Mouse (Mus musculus) forebrain, embryonic 15.5 days (tissue): ENCODE data around the gene Zfp566. TPM values are rescaled to one million over a fixed set of nuclear protein-coding genes. Genes with fewer than 3 reads are reported as not detected.

Experiments
- ATAC-seq: fragments of 200-750 bp; cut with Nextera tagmentation; replicated peaks from 2 replicates; pipeline ENCODE4 v1.8.0; 2017; ENCODE audit warnings: mild to moderate bottlenecking, moderate TSS enrichment, moderate library complexity
- H3K27ac ChIP-seq: fragments of 300-500 bp; sonication (generic); replicated peaks from 2 replicates; pipeline ENCODE4 v1.5.1; 2015; ENCODE audit warnings: mild to moderate bottlenecking, inconsistent platforms
- H3K27me3 ChIP-seq: fragments of 300-500 bp; sonication (generic); 2 replicates; pipeline ENCODE4 v1.6.1; 2015; ENCODE audit warnings: inconsistent platforms
- H3K36me3 ChIP-seq: fragments of 300-500 bp; sonication (generic); 2 replicates; pipeline ENCODE4 v1.6.1; 2015; ENCODE audit warnings: mild to moderate bottlenecking, inconsistent platforms
- H3K4me1 ChIP-seq: fragments of 300-500 bp; sonication (generic); 2 replicates; pipeline ENCODE4 v1.6.1; 2015; ENCODE audit warnings: inconsistent platforms
- H3K4me2 ChIP-seq: fragments of 300-500 bp; sonication (generic); replicated peaks from 2 replicates; pipeline ENCODE4 v1.6.1; 2015; ENCODE audit warnings: mild to moderate bottlenecking, inconsistent platforms
- H3K4me3 ChIP-seq: fragments of 300-500 bp; sonication (generic); 2 replicates; pipeline ENCODE4 v1.5.1; 2015; ENCODE audit warnings: mild to moderate bottlenecking, inconsistent platforms
- H3K9ac ChIP-seq: fragments of 300-500 bp; sonication (generic); replicated peaks from 2 replicates; pipeline ENCODE4 v1.6.1; 2015; ENCODE audit warnings: mild to moderate bottlenecking, inconsistent platforms
- H3K9me3 ChIP-seq: fragments of 300-500 bp; sonication (generic); 2 replicates; pipeline ENCODE4 v1.6.1; 2016; ENCODE audit warnings: inconsistent platforms
- WGBS: fragments of 180-500 bp; shearing (Covaris S2); methylation state at CpG from one replicate; pipeline ENCODE4 v1.1.7; 2015; ENCODE audit warnings: mixed read lengths; 5-methylcytosine and 5-hydroxymethylcytosine counted together
- microRNA-seq: library from miRNA; unstranded; fragments of <30 nt; microRNA quantifications from one replicate; pipeline ENCODE4, GENCODE M21; 2016
- polyA plus RNA-seq: library from polyadenylated mRNA; unstranded; fragments of >200 nt; fragmentation: Nextera tagmentation; extraction: Ambion mirVana; gene quantifications from 2 replicates; pipeline ENCODE4 v1.2.1, GENCODE M21; 2015

Zfp566 gene
- polyA plus RNA-seq, 1 experiment from 2014 or later, result 21.0 TPM

DNA sequence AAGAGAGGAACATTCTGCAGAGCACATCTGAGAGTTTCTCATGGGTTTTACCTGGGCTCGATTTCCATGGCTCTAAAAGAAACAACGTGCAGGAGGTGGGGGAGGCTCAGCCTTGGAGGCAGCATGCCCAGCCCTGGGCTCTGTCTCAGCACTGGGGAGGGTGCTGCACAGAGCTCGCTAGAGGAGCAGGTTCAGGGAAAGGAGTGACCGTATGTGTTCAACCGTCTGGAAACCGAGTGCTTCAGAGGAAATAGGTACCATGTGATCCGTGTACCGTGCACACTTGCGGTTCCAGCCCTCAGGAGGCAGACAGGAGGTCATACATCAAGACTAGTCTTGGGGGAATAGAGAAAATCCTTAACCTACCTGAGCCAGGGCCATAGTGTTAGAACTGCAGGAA, 46.0 kb downstream of the Zfp566 start:
- H3K27me3 ChIP-seq, result no peaks in the 10 kb centered on the region
- no peak overlapping the region for H3K27ac ChIP-seq
- H3K9me3 ChIP-seq, result no peaks in the 10 kb centered on the region
- H3K4me3 ChIP-seq, result no peak overlapping the region
- H3K4me1 ChIP-seq, result 0 out of 2 replicates have a peak, but pooled peaks cover 5% of the 10 kb centered on the region
- 65% methylated on average over 9 of the region's 9 CpGs for WGBS
- H3K9ac ChIP-seq, result no peak overlapping the region
- no peak for ATAC-seq
- H3K36me3 ChIP-seq, result peaks cover 6% of the 10 kb centered on the region; the same call in 1 of the 2 replicates
- no peak overlapping the region for H3K4me2 ChIP-seq

DNA sequence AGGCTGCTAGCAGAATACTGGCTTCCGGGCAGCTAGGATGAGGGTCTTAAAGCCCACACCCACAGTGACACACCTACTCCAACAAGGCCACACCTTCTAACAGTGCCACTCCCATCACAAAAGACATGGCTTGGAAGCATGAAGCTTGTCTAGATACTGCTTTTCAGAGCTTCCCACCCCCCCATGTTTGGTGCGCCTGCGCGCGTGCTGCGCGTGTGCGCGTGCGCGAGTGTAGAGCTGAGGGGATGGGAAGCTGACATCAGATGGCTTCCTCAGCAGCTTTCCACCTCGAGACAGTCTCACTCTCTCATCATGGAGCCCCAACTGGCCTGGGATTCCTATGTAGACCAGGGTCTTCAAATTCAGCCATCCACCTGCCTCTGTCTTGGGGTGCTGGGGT, 56.0 kb downstream of the Zfp566 start:
- Histone ChIP-seq H3K4me1 (no peaks in the 10 kb centered on the region), H3K27ac (no peak overlapping the region), H3K4me2 (no peak overlapping the region), H3K9ac (no peak overlapping the region), H3K9me3 (no peaks in the 10 kb centered on the region), H3K36me3 (peaks cover 29% of the 10 kb centered on the region), H3K27me3 (no peaks in the 10 kb centered on the region), H3K4me3 (no peak overlapping the region)
- 95% methylated on average over 12 of the region's 12 CpGs for WGBS
- ATAC-seq, result no peak

DNA sequence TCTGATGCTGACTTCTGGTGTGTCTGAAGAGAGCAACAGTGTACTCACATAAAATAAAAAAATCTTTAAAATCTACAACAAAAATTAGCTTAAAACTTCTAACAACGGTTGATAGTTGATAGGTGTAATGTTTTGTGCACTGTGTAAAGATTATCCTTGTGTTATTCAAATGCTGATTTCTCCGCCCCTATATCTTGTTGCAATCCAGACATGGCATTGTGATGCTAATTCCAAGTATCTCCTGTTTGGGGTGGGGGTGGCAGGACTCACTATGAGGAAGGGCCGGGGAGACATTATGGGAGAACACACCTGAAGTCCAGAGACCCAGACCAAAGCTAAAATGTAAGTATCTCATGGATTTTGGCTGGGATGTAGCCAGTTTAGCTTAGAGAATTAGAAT, 58.9 kb downstream of the Zfp566 start:
- no peak for ATAC-seq
- Histone ChIP-seq H3K36me3 (peaks cover 5% of the 10 kb centered on the region), H3K4me2 (no peak overlapping the region), H3K4me1 (no peaks in the 10 kb centered on the region), H3K27ac (no peak overlapping the region), H3K9ac (no peak overlapping the region), H3K9me3 (no peaks in the 10 kb centered on the region), H3K27me3 (no peaks in the 10 kb centered on the region), H3K4me3 (no peak overlapping the region)
- WGBS, result 59% methylated on average over 3 of the region's 3 CpGs

DNA sequence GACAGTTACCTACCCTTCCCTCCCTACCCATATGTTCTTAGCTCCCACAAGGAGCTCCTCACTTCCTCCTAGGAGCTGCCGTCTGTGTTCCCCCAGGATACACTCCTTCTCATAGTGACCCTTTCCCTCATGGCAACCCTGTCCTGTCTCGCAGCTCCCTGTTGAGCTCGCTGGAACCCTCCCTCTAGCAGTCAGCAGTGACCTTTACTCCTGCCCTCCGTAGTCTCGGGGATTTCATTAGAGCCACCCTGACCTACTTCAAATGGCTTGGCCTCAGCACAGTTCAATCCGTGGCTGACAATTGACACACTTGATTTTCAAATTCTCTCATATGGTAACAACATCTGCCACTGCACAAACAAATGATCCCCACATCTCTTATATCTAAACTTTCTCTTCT, 59.6 kb downstream of the Zfp566 start:
- H3K4me2 ChIP-seq, result no peak overlapping the region
- no peak for ATAC-seq
- no peak overlapping the region for H3K27ac ChIP-seq
- H3K9me3 ChIP-seq, result no peaks in the 10 kb centered on the region
- H3K4me3 ChIP-seq, result no peak overlapping the region
- no peaks in the 10 kb centered on the region for H3K4me1 ChIP-seq
- no peaks in the 10 kb centered on the region for H3K27me3 ChIP-seq
- H3K9ac ChIP-seq, result no peak overlapping the region
- WGBS, result 49% methylated on average over 6 of the region's 6 CpGs
- peaks cover 8% of the 10 kb centered on the region; the same call in 1 of the 2 replicates for H3K36me3 ChIP-seq

DNA sequence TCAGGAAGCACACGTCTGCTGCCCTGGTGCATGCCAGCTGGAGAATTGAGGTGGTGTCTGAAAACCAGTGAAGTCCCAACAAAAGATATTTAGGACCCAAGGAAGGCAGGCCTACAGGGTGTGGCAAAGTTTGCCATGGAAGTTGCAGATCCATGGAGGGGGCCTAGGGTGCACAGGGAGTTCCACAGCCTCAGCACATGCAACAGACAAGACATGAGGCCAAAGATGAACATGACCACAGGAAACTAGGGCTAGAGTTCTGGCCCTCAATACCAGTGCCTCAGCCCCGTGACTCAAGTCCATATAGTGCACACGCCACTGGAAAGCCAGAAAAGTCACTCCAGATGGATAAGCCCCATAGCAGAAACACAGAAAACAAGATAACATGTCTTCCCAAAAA, 61.8 kb downstream of the Zfp566 start:
- Histone ChIP-seq H3K4me3 (no peak overlapping the region), H3K4me2 (no peak overlapping the region), H3K4me1 (no peaks in the 10 kb centered on the region), H3K9me3 (no peaks in the 10 kb centered on the region), H3K36me3 (peaks cover 19% of the 10 kb centered on the region), H3K9ac (no peak overlapping the region), H3K27me3 (no peaks in the 10 kb centered on the region), H3K27ac (no peak overlapping the region)
- WGBS, result 91% methylated on average over 3 of the region's 3 CpGs
- ATAC-seq, result no peak

Small RNAs within 50 kb of the gene (microRNA-seq; reads per million reads assigned to microRNA genes)
- gene Gm23368, result not detected

Other genes with a start within 250 kb of the Zfp566 start
- gene Zfp940, start 236.9 kb downstream of the Zfp566 start, polyA plus RNA-seq, result 15.0 and 16.3 TPM in 2 replicates
- gene Zfp420, start 230.5 kb downstream of the Zfp566 start, polyA plus RNA-seq, result 19.0 and 19.3 TPM in 2 replicates
- 17.0 and 17.7 TPM in 2 replicates for gene Zfp27, start 184.0 kb downstream of the Zfp566 start, polyA plus RNA-seq
- 6.5 and 6.6 TPM in 2 replicates for gene Zfp383, start 182.3 kb downstream of the Zfp566 start, polyA plus RNA-seq
- gene Zfp74, start 136.4 kb downstream of the Zfp566 start, polyA plus RNA-seq, result 19.7 and 25.1 TPM in 2 replicates
- gene Zfp568, start 106.6 kb downstream of the Zfp566 start, polyA plus RNA-seq, result 5.0 and 5.5 TPM in 2 replicates
- gene Zfp14, start 39.1 kb downstream of the Zfp566 start, polyA plus RNA-seq, result 12.1 and 14.3 TPM in 2 replicates
- gene Zfp82, start 17.6 kb downstream of the Zfp566 start, polyA plus RNA-seq, result 14.3 and 14.7 TPM in 2 replicates
- 2.3 and 2.4 TPM in 2 replicates for gene Gm26920, start 117 bp downstream of the Zfp566 start, polyA plus RNA-seq
- gene Zfp260, start 4.2 kb upstream of the Zfp566 start, polyA plus RNA-seq, result 112 and 122 TPM in 2 replicates
- 24.9 and 25.5 TPM in 2 replicates for gene Zfp382, start 31.4 kb upstream of the Zfp566 start, polyA plus RNA-seq
- gene Zfp146, start 79.2 kb upstream of the Zfp566 start, polyA plus RNA-seq, result 16.1 and 18.4 TPM in 2 replicates
- 3.3 and 4.2 TPM in 2 replicates for gene Cox7a1, start 93.6 kb upstream of the Zfp566 start, polyA plus RNA-seq
- gene Capns1, start 108.3 kb upstream of the Zfp566 start, polyA plus RNA-seq, result 62.5 and 67.8 TPM in 2 replicates
- 173 and 193 TPM in 2 replicates for gene Polr2i, start 141.4 kb upstream of the Zfp566 start, polyA plus RNA-seq
- 352 and 364 TPM in 2 replicates for gene Tbcb, start 141.7 kb upstream of the Zfp566 start, polyA plus RNA-seq
- gene Ovol3, start 145.2 kb upstream of the Zfp566 start, polyA plus RNA-seq, result not detected in 2 replicates
- 0.66 and 1.1 TPM in 2 replicates for gene Thap8, start 189.6 kb upstream of the Zfp566 start, polyA plus RNA-seq
- 7.3 and 8.8 TPM in 2 replicates for gene Wdr62, start 189.9 kb upstream of the Zfp566 start, polyA plus RNA-seq
- 117 and 120 TPM in 2 replicates for gene Clip3, start 201.2 kb upstream of the Zfp566 start, polyA plus RNA-seq
- gene Alkbh6, start 218.2 kb upstream of the Zfp566 start, polyA plus RNA-seq, result 99.6 and 102 TPM in 2 replicates
- gene Syne4, start 224.3 kb upstream of the Zfp566 start, polyA plus RNA-seq, result 7.3 and 9.0 TPM in 2 replicates
- gene E130208F15Rik, start 231.2 kb upstream of the Zfp566 start, polyA plus RNA-seq, result not detected in 2 replicates
- gene Sdhaf1, start 233.4 kb upstream of the Zfp566 start, polyA plus RNA-seq, result 22.1 and 22.5 TPM in 2 replicates